Mouse (Mus musculus): ENCODE data around the gene Sim2.

The Sim2 gene

GRCm38 (mm10) chr16:94094251-94095108 lies 9.7 kb downstream of the Sim2 start:
- no peak for DNase-seq (ENCODE audit: extremely low read depth, low read depth, low spot score)

- no peak for DNase-seq (ENCODE audit: extremely low read depth, low read depth, low spot score)
Observed at GRCm38 (mm10) chr16:94095109-94095822, 10.5 kb downstream of the Sim2 start.

- DNase-seq (ENCODE audit: extremely low read depth, low read depth, low spot score): no peak
Observed at GRCm38 (mm10) chr16:94096479-94096878, 11.7 kb downstream of the Sim2 start.

DNA sequence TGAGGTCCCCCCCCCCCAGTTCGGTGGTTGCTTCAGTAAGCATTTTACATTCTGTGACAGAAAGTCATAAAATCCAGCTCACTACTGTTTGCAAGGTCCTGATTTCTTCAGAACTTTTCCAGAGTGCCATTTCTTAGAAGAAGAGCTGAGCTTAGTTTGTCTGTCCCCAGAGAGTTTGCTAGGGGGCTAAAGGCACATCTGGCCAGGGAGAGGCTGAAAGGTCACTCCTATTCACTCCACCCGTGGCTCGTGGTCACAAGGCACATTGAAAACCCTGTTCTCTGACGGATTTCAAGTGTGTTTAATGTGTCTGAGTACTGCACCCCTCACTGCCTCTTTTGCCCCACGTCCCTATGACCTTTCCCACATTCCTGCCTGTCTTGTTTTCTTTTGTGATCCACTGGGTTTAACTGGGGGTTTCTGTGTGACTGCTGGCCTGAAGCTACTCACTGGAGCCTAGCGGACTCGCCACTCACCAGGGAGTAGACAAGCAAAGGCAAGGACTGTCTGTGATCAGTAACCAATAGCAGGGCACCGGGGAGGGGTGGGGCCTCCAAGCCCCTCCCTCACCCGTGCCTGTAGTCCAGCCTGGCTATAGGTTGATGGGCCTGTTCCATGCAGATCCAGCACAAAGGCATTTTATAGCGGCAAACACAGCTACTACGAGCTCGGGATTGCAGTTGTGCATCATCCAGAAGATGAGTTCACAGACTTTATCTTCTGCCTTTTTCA lies 13.2 kb downstream of the Sim2 start:
- no peak for DNase-seq (ENCODE audit: extremely low read depth, low read depth, low spot score)

DNA sequence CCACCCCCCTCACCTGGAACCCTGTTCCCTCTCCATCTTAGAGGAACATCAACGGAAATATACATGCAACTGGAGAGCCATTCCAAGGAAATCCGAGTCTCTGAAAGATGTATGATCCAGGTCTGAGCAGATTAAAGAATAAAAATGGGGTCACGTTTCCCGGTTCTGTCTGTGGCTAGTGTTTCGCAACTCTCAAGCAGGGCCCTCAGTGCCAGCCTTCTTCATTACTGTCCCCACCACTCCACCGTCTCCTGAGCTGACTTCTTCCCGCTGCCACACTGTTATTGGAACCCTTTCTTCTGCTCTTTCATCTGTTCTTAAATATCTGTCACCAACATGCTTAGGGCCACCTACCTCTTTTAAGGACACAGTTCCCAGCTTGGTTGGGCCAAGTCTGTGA lies 28.4 kb downstream of the Sim2 start:
- no peak for DNase-seq (ENCODE audit: extremely low read depth, low read depth, low spot score)

GRCm38 (mm10) chr16:94114693-94115092 lies 30.0 kb downstream of the Sim2 start:
- DNase-seq (ENCODE audit: extremely low read depth, low read depth, low spot score): no peak

GRCm38 (mm10) chr16:94117333-94117732 lies 32.6 kb downstream of the Sim2 start:
- no peak for DNase-seq (ENCODE audit: extremely low read depth, low read depth, low spot score)

DNA sequence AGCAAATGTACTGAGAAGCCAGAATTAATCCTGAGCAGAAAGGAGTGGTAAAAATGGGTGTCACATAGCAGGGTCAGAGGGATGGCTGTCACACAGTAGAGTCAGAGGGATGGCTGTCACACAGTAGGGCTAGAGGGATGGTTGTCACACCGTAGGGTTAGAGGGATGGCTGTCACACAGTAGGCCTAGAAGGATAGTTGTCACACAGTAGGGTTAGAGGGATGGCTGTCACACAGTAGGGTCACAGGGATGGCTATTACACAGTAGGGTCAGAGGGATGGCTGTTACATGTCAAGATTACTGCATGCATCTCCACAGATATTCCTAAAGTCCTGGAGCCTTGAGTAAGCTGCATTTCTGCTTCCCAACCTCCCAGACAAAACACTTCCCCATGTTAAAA lies 33.7 kb downstream of the Sim2 start:
- DNase-seq (ENCODE audit: extremely low read depth, low read depth, low spot score): no peak

DNA sequence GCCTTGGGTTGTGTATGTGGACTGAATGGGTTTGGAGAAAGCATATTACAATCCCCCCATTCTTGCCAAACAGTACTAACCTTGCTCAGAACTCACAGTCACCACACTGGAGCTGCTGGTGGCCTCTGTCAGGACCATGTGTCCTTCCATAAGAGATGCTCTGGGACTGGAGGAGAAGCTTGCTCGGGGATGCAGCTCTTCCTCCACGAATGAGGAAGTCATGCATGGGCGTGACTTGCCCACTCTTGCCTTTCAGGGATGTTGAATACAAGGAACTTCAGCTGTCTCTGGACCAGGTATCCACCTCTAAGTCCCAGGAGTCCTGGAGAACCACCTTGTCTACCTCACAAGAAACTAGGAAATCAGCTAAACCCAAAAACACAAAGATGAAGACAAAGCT lies 37.6 kb downstream of the Sim2 start:
- DNase-seq (ENCODE audit: extremely low read depth, low read depth, low spot score): no peak

DNA sequence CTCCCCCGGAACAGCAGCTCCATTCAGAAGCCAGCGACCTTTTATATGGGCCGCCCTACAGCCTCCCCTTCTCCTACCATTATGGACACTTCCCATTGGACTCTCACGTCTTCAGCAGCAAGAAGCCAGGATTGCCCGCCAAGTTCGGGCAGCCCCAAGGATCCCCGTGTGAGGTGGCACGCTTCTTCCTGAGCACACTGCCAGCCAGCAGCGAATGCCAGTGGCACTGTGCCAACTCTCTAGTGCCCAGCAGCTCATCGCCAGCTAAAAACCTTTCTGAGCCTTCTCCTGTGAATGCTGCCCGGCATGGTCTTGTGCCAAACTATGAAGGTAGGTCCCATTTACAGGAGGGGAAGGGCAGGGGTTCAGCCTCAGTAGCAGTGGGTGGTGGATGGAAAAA lies 38.5 kb downstream of the Sim2 start:
- no peak for DNase-seq (ENCODE audit: extremely low read depth, low read depth, low spot score)

DNA sequence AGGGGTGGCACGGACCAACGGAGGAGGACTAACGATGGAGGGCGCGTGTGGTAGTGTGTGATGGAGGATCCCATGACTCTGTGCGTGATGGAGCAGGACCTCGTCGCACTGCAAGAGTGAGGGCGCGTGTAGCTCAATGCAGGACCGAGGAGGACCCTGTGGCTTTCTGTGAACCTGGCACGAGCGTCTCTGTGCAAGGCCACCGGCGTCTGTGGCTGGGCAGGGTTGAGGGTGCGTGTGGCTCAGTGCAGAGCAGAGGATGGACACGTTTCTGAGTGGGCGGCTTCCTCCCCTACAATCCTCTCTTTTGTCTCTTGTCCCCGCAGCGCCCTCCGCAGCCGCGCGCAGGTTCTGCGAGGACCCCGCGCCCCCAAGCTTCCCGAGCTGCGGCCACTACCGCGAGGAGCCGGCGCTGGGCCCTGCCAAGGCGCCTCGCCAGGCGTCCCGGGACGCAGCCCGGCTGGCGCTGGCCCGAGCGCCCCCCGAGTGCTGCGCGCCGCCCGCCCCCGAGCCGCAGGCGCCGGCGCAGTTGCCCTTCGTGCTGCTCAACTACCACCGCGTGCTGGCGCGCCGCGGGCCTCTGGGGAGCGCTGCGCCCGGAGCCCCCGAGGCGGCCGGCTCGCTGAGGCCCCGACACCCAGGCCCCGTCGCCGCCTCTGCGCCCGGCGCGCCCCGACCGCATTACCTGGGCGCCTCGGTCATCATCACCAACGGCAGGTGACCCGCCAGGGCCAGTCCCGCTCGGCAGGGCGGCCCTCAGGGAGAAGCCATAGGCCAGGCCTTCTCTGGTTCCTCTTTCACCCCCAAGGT lies 40.6 kb downstream of the Sim2 start:
- DNase-seq (ENCODE audit: extremely low read depth, low read depth, low spot score): no peak

DNA sequence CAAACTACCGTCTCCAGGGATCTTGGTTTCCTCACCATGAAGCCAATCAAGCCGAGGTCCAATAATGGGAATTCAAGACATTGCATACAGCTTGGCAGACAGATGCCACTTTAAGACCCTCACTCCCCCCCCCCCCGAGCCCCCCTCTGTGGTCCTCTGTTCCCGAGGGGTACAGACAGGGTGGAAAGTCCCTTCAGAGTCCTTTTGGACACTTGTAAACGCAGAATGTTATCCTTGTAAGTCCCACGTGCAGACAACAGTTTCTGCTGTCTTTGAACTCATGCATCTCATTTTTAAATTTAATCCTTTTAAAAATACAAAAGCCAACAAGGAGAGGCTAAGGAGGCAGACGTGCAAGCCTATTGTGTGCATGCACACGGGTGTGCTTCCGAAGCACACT lies 41.5 kb downstream of the Sim2 start:
- no peak for DNase-seq (ENCODE audit: extremely low read depth, low read depth, low spot score)

GRCm38 (mm10) chr16:94128236-94128835 lies 43.6 kb downstream of the Sim2 start:
- no peak for DNase-seq (ENCODE audit: extremely low read depth, low read depth, low spot score)

DNA sequence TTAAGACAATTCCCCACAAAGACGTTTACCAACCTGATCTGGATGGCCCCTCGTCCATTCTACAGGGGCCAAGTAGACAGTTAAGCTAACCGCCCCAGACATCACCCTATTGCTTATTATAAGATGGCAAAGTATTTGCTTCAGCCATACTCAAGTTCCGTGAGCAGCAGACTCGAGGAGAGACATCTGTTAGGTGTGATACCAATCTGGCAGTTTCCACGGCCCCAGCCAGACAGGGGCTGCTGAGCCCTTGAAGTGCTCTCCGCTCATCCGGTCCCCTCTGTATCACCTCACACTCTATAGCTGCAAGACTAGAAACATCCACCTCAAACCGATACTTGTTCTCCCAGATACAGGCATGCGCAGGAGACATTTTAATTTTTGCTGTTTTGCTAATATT lies 49.5 kb downstream of the Sim2 start:
- DNase-seq (ENCODE audit: extremely low read depth, low read depth, low spot score): no peak

DNA sequence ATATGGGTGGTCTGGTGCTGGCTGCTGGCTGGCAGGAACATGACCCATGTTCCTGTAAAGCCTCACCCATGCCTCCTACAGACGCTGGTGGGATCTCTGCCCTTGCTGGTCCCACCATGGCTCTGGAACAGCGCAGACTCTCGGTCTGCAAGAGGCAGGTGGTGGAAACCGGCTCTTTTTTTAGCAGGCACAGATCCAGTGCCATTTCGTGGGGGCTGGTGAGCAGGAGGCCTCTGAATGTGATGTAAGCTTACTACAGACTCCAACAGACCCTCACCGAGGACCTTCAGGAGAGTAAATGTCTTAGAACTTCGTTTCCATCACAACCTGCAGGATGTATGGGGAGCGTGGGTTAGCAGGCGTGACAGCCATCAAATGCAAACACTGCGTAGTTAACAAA lies 56.0 kb downstream of the Sim2 start:
- no peak for DNase-seq (ENCODE audit: extremely low read depth, low read depth, low spot score)

GRCm38 (mm10) chr16:94143325-94143724 lies 58.6 kb downstream of the Sim2 start:
- no peak for DNase-seq (ENCODE audit: extremely low read depth, low read depth, low spot score)

GRCm38 (mm10) chr16:94148139-94148538 lies 63.4 kb downstream of the Sim2 start:
- no peak for DNase-seq (ENCODE audit: extremely low read depth, low read depth, low spot score)

- no peak for DNase-seq (ENCODE audit: extremely low read depth, low read depth, low spot score)
Observed at GRCm38 (mm10) chr16:94150125-94151103, 65.7 kb downstream of the Sim2 start.

DNA sequence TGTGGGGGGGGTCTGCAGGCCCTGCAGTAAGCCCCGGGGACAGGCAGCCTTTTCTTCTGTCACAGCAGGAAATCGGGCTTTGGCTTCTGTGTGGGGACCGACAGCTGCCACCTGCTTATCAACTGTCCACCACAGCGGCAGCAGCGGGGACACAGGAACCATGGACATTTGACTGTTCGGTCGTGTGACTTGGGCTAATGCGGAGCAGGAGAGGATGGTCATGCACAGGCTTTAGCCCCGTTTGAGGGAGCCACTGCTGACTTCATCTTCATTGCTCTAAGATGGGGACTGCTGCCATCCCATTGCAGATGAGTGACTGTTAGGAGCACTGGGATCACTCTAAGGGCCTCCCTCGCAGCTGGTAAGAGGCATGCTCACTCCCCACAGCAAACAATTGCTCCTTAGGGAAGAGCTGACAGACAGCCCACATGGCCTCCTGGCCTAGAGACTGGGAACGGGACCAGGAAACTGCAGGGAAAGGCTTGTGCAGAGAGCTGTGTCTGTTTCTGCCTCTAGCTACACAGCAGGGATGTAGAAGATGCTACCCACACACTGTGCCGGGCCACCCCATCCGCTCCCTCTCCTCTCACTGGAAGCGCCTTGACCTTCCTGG lies 70.4 kb downstream of the Sim2 start:
- DNase-seq (ENCODE audit: extremely low read depth, low read depth, low spot score): no peak
